Mouse (Mus musculus): Measurements from ENCODE around the gene Ap5z1. TPM values are rescaled to one million over a fixed set of nuclear protein-coding genes. Genes with fewer than 3 reads are reported as not detected.
A peak's percentile ranks its signal among the peaks of the same experiment; 100 is the strongest.

Ap5z1 gene
- 14.1 and 14.6 TPM in 2 replicates for total RNA-seq (2014; fragmentation: Nextera tagmentation)
- total RNA-seq (2017), result 11.5 and 14.0 TPM in 2 replicates
- polyA plus RNA-seq (2012), result 32.0 and 37.7 TPM in 2 replicates

GRCm38 (mm10) chr5:142463461-142464454 is at the start of gene Ap5z1:
Ap5z1 (plus strand) TSS chr5:142463944.
- Histone ChIP-seq H3K9me3 (replicated peaks) (peaks cover 6% of the 10 kb centered on the region), H3K4me3 (ENCODE audit: low read depth, low read length) (peak within 1 kb of the TSS; percentile 96), H3K4me1 (ENCODE audit: insufficient read depth, low read depth, low read length) (peaks cover 37% of the 10 kb centered on the region), H3K27me3 (ENCODE audit: insufficient read depth, low read length) (no peaks in the 10 kb centered on the region), H3K36me3 (replicated peaks) (peaks cover 72% of the 10 kb centered on the region)
- ATAC-seq (ENCODE audit: extremely low read depth, insufficient number of reproducible peaks, low FRiP score, poor library complexity, severe bottlenecking) (peak; percentile 96), DNase-seq (ENCODE audit: low spot score) (peak; percentile 98)
- no peak for TF ChIP-seq TAL1 (conservative IDR thresholded peaks at IDR 0.05; ENCODE audit: low read depth, low read length)
- no peak for TF ChIP-seq POLR2AphosphoS5 (IDR thresholded peaks at IDR 0.05; ENCODE audit: insufficient replicate concordance, low read depth, low read length)
- no peak for TF ChIP-seq GATA2 (IDR thresholded peaks at IDR 0.05; ENCODE audit: borderline replicate concordance, low read depth, low read length)
- no peak for TF ChIP-seq CTCF (IDR thresholded peaks at IDR 0.05; ENCODE audit: low read depth, low read length)
- no peak for TF ChIP-seq GATA1 (IDR thresholded peaks at IDR 0.05; ENCODE audit: borderline replicate concordance, low read length)

DNA sequence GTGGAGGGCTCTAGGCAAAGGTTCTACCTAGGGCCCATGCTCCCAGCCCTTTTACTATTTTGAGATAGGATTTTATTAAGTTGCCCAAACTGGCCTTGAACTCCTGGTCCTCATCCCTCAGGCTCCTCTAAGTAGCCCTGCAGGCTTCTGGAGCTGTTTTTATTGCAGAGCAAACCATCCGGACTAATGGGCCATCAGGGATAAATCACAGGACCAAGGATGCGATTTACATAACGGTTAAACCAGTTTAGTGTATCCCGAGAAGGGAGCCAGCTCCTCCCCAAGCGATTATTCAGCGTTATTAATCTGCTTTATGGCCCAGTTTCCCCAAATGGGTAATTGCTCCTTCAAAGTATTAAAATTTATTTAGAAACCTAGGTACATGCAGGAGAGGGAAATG is 48.3 kb upstream of the Ap5z1 start:
- peaks cover 80% of the 10 kb centered on the region for H3K36me3 ChIP-seq (replicated peaks)
- peaks cover 44% of the 10 kb centered on the region for H3K4me1 ChIP-seq (ENCODE audit: insufficient read depth, low read depth, low read length)
- ATAC-seq (ENCODE audit: extremely low read depth, insufficient number of reproducible peaks, low FRiP score, poor library complexity, severe bottlenecking) (no peak), DNase-seq (ENCODE audit: low spot score) (no peak)
- H3K9me3 ChIP-seq (replicated peaks), result no peaks in the 10 kb centered on the region
- no peaks in the 10 kb centered on the region for H3K27me3 ChIP-seq (ENCODE audit: insufficient read depth, low read length)
- TF ChIP-seq TAL1 (conservative IDR thresholded peaks at IDR 0.05; ENCODE audit: low read depth, low read length) (no peak), GATA2 (IDR thresholded peaks at IDR 0.05; ENCODE audit: borderline replicate concordance, low read depth, low read length) (no peak), CTCF (IDR thresholded peaks at IDR 0.05; ENCODE audit: low read depth, low read length) (no peak), POLR2AphosphoS5 (IDR thresholded peaks at IDR 0.05; ENCODE audit: insufficient replicate concordance, low read depth, low read length) (no peak), GATA1 (IDR thresholded peaks at IDR 0.05; ENCODE audit: borderline replicate concordance, low read length) (no peak)
- no peak overlapping the region for H3K4me3 ChIP-seq (ENCODE audit: low read depth, low read length)

DNA sequence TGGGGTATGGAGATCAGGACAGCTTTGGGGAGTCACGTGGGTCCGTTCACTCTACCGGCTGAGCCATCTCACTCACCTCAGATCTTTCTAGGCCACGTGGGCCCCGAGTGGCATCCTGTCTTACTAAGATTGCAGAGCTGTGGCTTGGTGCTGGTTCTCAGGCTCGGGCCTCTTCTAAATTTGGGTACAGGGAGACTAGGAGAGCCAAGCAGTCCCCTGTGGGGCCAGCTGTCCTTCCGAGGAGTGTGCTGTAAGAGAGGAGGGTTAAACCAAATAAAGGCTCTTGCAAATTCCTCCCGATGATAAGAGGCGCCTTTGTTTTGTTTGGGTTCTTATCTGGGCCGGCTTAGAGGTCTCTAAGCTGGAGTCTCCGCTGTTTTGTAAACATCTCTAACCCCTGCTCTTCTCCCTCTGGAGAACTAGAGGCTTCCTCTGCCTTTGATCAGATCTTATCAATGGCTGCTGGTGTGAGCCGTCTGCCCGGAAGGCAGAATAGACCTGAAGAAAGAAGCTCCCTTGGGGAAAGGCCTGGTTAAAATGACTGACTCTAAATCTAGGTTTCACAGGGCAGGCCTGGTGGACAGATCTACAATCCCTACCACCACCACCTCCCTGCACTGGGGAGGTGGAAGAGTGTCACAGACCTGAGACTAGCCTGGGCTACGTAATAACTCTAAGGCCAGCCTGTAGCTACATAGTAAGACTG is 47.5 kb upstream of the Ap5z1 start:
- Histone ChIP-seq H3K36me3 (replicated peaks) (peaks cover 81% of the 10 kb centered on the region), H3K9me3 (replicated peaks) (no peaks in the 10 kb centered on the region), H3K27me3 (ENCODE audit: insufficient read depth, low read length) (no peaks in the 10 kb centered on the region), H3K4me3 (ENCODE audit: low read depth, low read length) (peak overlapping the region; percentile 33; the same call in 1 of the 2 replicates), H3K4me1 (ENCODE audit: insufficient read depth, low read depth, low read length) (peaks cover 44% of the 10 kb centered on the region)
- DNase-seq (ENCODE audit: low spot score) (peak; percentile 51), ATAC-seq (ENCODE audit: extremely low read depth, insufficient number of reproducible peaks, low FRiP score, poor library complexity, severe bottlenecking) (peak; percentile 71)
- TF ChIP-seq POLR2AphosphoS5 (IDR thresholded peaks at IDR 0.05; ENCODE audit: insufficient replicate concordance, low read depth, low read length) (no peak), TAL1 (conservative IDR thresholded peaks at IDR 0.05; ENCODE audit: low read depth, low read length) (no peak), CTCF (IDR thresholded peaks at IDR 0.05; ENCODE audit: low read depth, low read length) (no peak), GATA1 (IDR thresholded peaks at IDR 0.05; ENCODE audit: borderline replicate concordance, low read length) (no peak), GATA2 (IDR thresholded peaks at IDR 0.05; ENCODE audit: borderline replicate concordance, low read depth, low read length) (no peak)

DNA sequence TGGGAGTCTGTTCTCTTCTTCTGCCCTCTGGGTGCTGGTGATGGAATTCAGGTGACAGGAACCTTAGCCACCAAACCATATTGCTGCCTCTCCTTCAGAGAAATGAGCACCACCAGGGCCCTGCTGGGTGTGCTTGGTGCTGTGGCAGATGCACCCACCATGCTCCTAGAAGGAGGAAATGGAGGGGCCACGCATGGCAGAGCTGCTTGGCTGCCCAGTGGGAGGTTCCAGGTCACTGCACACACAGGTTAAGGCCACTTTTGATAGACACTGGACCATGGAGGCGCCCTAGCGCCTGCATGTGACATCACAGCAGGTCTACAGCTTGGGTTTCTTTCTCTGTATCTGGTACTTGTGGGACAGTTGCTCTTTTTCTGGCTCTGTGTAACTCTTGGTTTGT is 46.6 kb upstream of the Ap5z1 start:
- no peak for DNase-seq (ENCODE audit: low spot score)
- H3K27me3 ChIP-seq (ENCODE audit: insufficient read depth, low read length), result no peaks in the 10 kb centered on the region
- ATAC-seq (ENCODE audit: extremely low read depth, insufficient number of reproducible peaks, low FRiP score, poor library complexity, severe bottlenecking), result no peak
- H3K4me3 ChIP-seq (ENCODE audit: low read depth, low read length), result no peak overlapping the region; the same call in 1 of the 2 replicates
- peaks cover 44% of the 10 kb centered on the region for H3K4me1 ChIP-seq (ENCODE audit: insufficient read depth, low read depth, low read length)
- peaks cover 83% of the 10 kb centered on the region for H3K36me3 ChIP-seq (replicated peaks)
- H3K9me3 ChIP-seq (replicated peaks), result no peaks in the 10 kb centered on the region
- TF ChIP-seq POLR2AphosphoS5 (IDR thresholded peaks at IDR 0.05; ENCODE audit: insufficient replicate concordance, low read depth, low read length) (no peak), TAL1 (conservative IDR thresholded peaks at IDR 0.05; ENCODE audit: low read depth, low read length) (no peak), GATA2 (IDR thresholded peaks at IDR 0.05; ENCODE audit: borderline replicate concordance, low read depth, low read length) (no peak), CTCF (IDR thresholded peaks at IDR 0.05; ENCODE audit: low read depth, low read length) (no peak), GATA1 (IDR thresholded peaks at IDR 0.05; ENCODE audit: borderline replicate concordance, low read length) (no peak)

DNA sequence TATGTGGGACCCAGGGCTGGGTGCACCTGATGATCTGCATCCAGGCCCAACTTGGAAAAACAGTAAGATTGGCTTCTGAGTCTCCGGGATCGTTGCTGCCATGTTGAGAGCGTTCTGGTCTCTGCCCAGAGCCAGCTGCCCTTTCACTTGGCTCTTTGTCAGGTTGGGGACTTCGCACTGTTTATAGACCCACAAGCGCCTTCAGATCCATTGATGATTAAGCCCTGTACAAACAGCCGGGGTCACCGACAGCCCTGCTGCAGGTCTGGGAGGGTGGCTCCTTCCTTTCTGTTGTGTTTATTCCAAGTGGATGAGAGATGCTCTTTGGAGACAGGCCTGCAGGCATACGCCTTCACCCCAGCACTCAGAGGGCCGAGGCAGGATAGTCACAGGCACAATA is 45.9 kb upstream of the Ap5z1 start:
- no peaks in the 10 kb centered on the region for H3K9me3 ChIP-seq (replicated peaks)
- H3K36me3 ChIP-seq (replicated peaks), result peaks cover 83% of the 10 kb centered on the region
- ATAC-seq (ENCODE audit: extremely low read depth, insufficient number of reproducible peaks, low FRiP score, poor library complexity, severe bottlenecking), result no peak
- no peak for DNase-seq (ENCODE audit: low spot score)
- no peak for TF ChIP-seq TAL1 (conservative IDR thresholded peaks at IDR 0.05; ENCODE audit: low read depth, low read length)
- no peak for TF ChIP-seq POLR2AphosphoS5 (IDR thresholded peaks at IDR 0.05; ENCODE audit: insufficient replicate concordance, low read depth, low read length)
- no peak for TF ChIP-seq GATA1 (IDR thresholded peaks at IDR 0.05; ENCODE audit: borderline replicate concordance, low read length)
- no peak for TF ChIP-seq CTCF (IDR thresholded peaks at IDR 0.05; ENCODE audit: low read depth, low read length)
- TF ChIP-seq GATA2 (IDR thresholded peaks at IDR 0.05; ENCODE audit: borderline replicate concordance, low read depth, low read length), result no peak
- no peaks in the 10 kb centered on the region for H3K27me3 ChIP-seq (ENCODE audit: insufficient read depth, low read length)
- H3K4me3 ChIP-seq (ENCODE audit: low read depth, low read length), result no peak overlapping the region
- H3K4me1 ChIP-seq (ENCODE audit: insufficient read depth, low read depth, low read length), result peaks cover 38% of the 10 kb centered on the region
